ENCODE assay signal across 9 mouse cellular contexts in genomic region chr19:28963113-28963512, GRCm38 (mm10). TPM values are rescaled to one million over a fixed set of nuclear protein-coding genes. Genes with fewer than 3 reads are reported as not detected.
DNase-seq lines count a peak whose midpoint lies in the region; ATAC-seq and TF ChIP-seq lines count a peak whose summit lies in the region.
"Had no signal": no experiment of that assay in that cellular context is flagged by ENCODE, and none has a peak within 500 bp of the region (broad histone marks: within the 10 kb centered on the region; RNA-seq: fewer than 3 reads in every experiment).

No protein-coding gene starts in this region.

- DNase-seq in adrenal gland, postnatal 14 days: peak; percentile 28
- no peak for DNase-seq in adrenal gland, adult 8-10 months
- DNase-seq in right cerebral cortex, adult 18-20 months: peak; percentile 58
- no peak for DNase-seq in right cerebral cortex, postnatal 25 days
- DNase-seq in limb, embryonic 14.5 days (ENCODE audit: low spot score): no peak
- no peak for DNase-seq in retina, postnatal 1 day
- no peak for DNase-seq in kidney, postnatal 4 days

- no peaks in the 10 kb centered on the region for H3K9me3 ChIP-seq in limb, embryonic 14.5 days (ENCODE audit: control insufficient read depth, low read length)
- no peaks in the 10 kb centered on the region for H3K9me3 ChIP-seq in stomach, embryonic 14.5 days (ENCODE audit: control insufficient read depth, low read depth, low read length)

- H3K4me1 ChIP-seq in limb, embryonic 14.5 days (ENCODE audit: control insufficient read depth, insufficient read depth, low read length): peaks cover 5% of the 10 kb centered on the region
- H3K4me1 ChIP-seq in stomach, embryonic 14.5 days (ENCODE audit: control insufficient read depth, insufficient read depth, low read length): peaks cover 5% of the 10 kb centered on the region; the same call in 1 of the 2 replicates

- no peak overlapping the region for H3K27ac ChIP-seq in limb, embryonic 14.5 days (replicated peaks; ENCODE audit: low read depth, low read length)
- H3K27ac ChIP-seq in stomach, embryonic 14.5 days (ENCODE audit: low read length): no peak overlapping the region

- no peak for TF ChIP-seq POLR2A in limb, embryonic 14.5 days (IDR thresholded peaks at IDR 0.05; ENCODE audit: borderline replicate concordance, extremely low read depth, insufficient read depth, insufficient read length)

- no peaks in the 10 kb centered on the region for H3K36me3 ChIP-seq in limb, embryonic 14.5 days (ENCODE audit: control insufficient read depth, insufficient read depth, low read length)
- no peaks in the 10 kb centered on the region for H3K36me3 ChIP-seq in stomach, embryonic 14.5 days (ENCODE audit: control insufficient read depth, insufficient read depth, low read length)

- ATAC-seq in limb, embryonic 14.5 days (ENCODE audit: low FRiP score, low read depth): no peak
- ATAC-seq in stomach, embryonic 14.5 days (ENCODE audit: insufficient number of reproducible peaks, insufficient read depth, low FRiP score, low read depth): no peak

- peak overlapping the region; percentile 80; the same call in 1 of the 2 replicates for H3K4me3 ChIP-seq in limb, embryonic 14.5 days (replicated peaks; ENCODE audit: low read length)
- H3K4me3 ChIP-seq in stomach, embryonic 14.5 days (ENCODE audit: low read depth, low read length): peak overlapping the region; percentile 77; the same call in 1 of the 2 replicates

- 32% methylated on average over 3 of the region's 3 CpGs for WGBS in limb, embryonic 14.5 days
- WGBS in stomach, embryonic 14.5 days: 55% methylated on average over 3 of the region's 3 CpGs

- H3K9ac ChIP-seq in limb, embryonic 14.5 days (ENCODE audit: low read depth, low read length, severe bottlenecking): 0 out of 2 replicates have a peak overlapping the region, but pooled peaks have one; percentile 80
- no peak overlapping the region for H3K9ac ChIP-seq in stomach, embryonic 14.5 days (replicated peaks; ENCODE audit: low read depth, low read length)

- no peaks in the 10 kb centered on the region for H3K27me3 ChIP-seq in limb, embryonic 14.5 days (ENCODE audit: control insufficient read depth, insufficient read depth, low read length)
- H3K27me3 ChIP-seq in stomach, embryonic 14.5 days (ENCODE audit: control insufficient read depth, insufficient read depth, low read length): no peaks in the 10 kb centered on the region

- H3K4me2 ChIP-seq in limb, embryonic 14.5 days (replicated peaks; ENCODE audit: low read depth, low read length, severe bottlenecking): peak overlapping the region; percentile 95
- H3K4me2 ChIP-seq in stomach, embryonic 14.5 days (replicated peaks; ENCODE audit: low read depth, low read length): peak overlapping the region; percentile 84; the same call in 1 of the 2 replicates

RNA-seq across cellular contexts. Expression of gene Plpp6, which starts 0.6 kb away (rescaled TPM):
- 22.8 and 27.4 TPM in 2 replicates for total RNA-seq in adrenal gland, postnatal 14 days (2021)
- total RNA-seq in adrenal gland, adult 8-10 months (2022): 10 to 100 TPM; 24.8 to 52.8 (median 40.2) TPM
- 5.8 and 6.8 TPM in 2 replicates for polyA plus RNA-seq in limb, embryonic 14.5 days (2012; rRNA removed)
- 9.4 and 9.6 TPM in 2 replicates for polyA plus RNA-seq in limb, embryonic 14.5 days (2014; fragmentation: Nextera tagmentation; extraction: Ambion mirVana)
- 10.3 and 14.1 TPM in 2 replicates for polyA plus RNA-seq in stomach, embryonic 14.5 days (2014; fragmentation: Nextera tagmentation; extraction: Ambion mirVana)

RNA-seq across cellular contexts. Expression of gene 4430402I18Rik, which starts 4.5 kb away (rescaled TPM):
- 11.4 and 12.2 TPM in 2 replicates for total RNA-seq in adrenal gland, postnatal 14 days (2021)
- total RNA-seq in adrenal gland, adult 8-10 months (2022): 1 to 10 TPM; 2.8 to 6.1 (median 5.0) TPM
- 0.59 and 1.0 TPM in 2 replicates for polyA plus RNA-seq in limb, embryonic 14.5 days (2012; rRNA removed)
- polyA plus RNA-seq in limb, embryonic 14.5 days (2014; fragmentation: Nextera tagmentation; extraction: Ambion mirVana): 1.0 and 1.5 TPM in 2 replicates
- 0.27 and 0.90 TPM in 2 replicates for polyA plus RNA-seq in stomach, embryonic 14.5 days (2014; fragmentation: Nextera tagmentation; extraction: Ambion mirVana)
- total RNA-seq: neutrophil, adult 5-6 weeks had no signal

RNA-seq across cellular contexts. Expression of gene Cdc37l1, which starts 27.0 kb away (rescaled TPM):
- total RNA-seq in adrenal gland, postnatal 14 days (2021): 43.0 and 50.8 TPM in 2 replicates
- total RNA-seq in adrenal gland, adult 8-10 months (2022): 10 to 100 TPM; 46.0 to 71.5 (median 58.1) TPM
- 32.1 and 35.8 TPM in 2 replicates for polyA plus RNA-seq in limb, embryonic 14.5 days (2012; rRNA removed)
- polyA plus RNA-seq in limb, embryonic 14.5 days (2014; fragmentation: Nextera tagmentation; extraction: Ambion mirVana): 39.6 and 47.8 TPM in 2 replicates
- 51.2 and 51.6 TPM in 2 replicates for polyA plus RNA-seq in stomach, embryonic 14.5 days (2014; fragmentation: Nextera tagmentation; extraction: Ambion mirVana)

Comparison
In these comparisons a context has a peak if more than half of its experiments do, and no peak if none do; other contexts are left out.
1. DNase-seq: peak in adrenal gland, postnatal 14 days (single experiment) and right cerebral cortex, adult 18-20 months (single experiment); none in adrenal gland, adult 8-10 months (single experiment), right cerebral cortex, postnatal 25 days (single experiment), limb, embryonic 14.5 days (single experiment), retina, postnatal 1 day (single experiment) and kidney, postnatal 4 days (0 of 2).